Mouse (Mus musculus) cerebellum, adult 2 months (tissue): ENCODE measurements around the gene B4galt3.

Source experiments
- CTCF ChIP-seq: fragments of 200-500 bp; IDR thresholded peaks from 2 replicates; pipeline ENCODE4 v1.5.1; 2011; ENCODE audit warnings: low read depth, mild to moderate bottlenecking, control low read depth, low read length, moderate library complexity, borderline replicate concordance; ENCODE audit not compliant: insufficient read depth
- POLR2A ChIP-seq: fragments of 200-500 bp; IDR thresholded peaks from 2 replicates; pipeline ENCODE4 v1.6.1; 2011; ENCODE audit warnings: low read length, control low read depth, borderline replicate concordance; ENCODE audit not compliant: insufficient read depth

DNA sequence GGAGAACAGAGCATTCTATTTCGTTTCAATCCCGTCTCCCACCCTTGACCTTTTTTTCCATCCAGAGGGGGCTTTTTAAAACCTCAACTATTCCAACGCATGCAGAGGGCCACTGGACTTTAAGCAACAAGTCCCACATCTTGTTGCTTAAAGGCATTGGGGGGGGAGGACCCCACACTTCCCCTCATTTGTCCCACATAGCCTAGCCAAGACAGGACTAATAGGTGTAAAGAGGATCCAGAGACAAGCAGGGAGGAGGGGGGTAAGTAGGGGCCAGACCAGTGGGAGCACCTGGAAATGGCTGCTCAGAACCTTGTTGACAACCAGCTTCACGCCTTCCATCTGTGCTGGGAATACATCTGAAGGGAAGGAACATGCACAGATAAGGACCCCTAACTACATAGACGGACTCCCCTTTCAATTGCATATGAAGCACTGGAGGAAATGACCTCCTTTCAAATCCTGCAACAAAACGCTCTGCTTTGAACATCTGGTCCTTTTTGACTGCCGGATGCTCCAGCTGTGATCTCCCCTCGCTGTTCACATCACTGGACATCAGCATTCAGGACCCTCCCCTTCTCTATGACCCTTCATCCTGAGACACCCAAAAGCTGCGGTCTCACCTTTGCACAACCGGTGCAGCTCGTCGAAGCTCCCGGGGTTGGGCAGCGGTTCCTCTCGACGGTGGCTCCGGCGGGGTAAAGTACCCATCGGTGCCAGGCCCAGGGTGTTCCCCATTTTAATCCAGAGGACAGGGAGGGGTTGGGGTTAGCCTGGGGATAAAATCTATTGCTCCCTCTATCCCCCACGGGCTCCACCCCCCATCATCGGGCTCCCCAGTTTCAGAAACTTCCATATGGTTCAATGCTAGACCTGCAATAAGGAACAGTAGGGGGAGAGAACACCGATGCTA is 48.6 kb upstream of the B4galt3 start:
- no peak for TF ChIP-seq CTCF
- TF ChIP-seq POLR2A: no peak
